Mouse (Mus musculus) heart, postnatal 0 days (tissue): ENCODE measurements around the gene Lrch1.

ENCODE experiments used
- CTCF ChIP-seq: IDR thresholded peaks from 2 replicates; pipeline ENCODE4 v1.5.1; 2016; ENCODE audit warnings: antibody characterized with exemption, control low read depth, low read depth
- EP300 ChIP-seq: IDR thresholded peaks from 2 replicates; pipeline ENCODE4 v1.6.1; 2016; ENCODE audit warnings: antibody characterized with exemption, low read depth

DNA sequence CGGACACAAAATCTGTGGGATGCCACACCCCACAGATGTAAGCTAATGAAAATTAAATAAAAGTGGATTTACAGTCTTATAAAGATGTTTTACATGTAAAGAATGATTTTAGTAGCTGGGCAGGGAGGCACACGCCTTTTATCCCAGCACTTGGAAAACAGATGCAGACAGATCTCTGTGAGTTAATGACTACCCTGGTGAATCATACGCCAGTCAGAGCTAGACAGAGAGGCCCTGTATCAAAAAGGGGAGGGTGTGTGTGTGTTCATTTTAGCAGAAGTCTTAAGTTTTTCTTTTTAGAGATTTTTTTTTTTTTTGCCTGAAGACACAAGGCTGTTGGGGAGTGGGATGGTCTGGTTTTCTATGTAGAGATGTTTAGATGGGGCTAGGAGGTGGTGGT, 160.0 kb downstream of the Lrch1 start:
- TF ChIP-seq CTCF (no peak), EP300 (no peak)
